Mouse (Mus musculus) limb, embryonic 10.5 days (tissue): ENCODE data around the gene Pgap3. TPM values are rescaled to one million over a fixed set of nuclear protein-coding genes. Genes with fewer than 3 reads are reported as not detected.

Experiments used
- DNase-seq: peaks from one replicate; pipeline ENCODE4 v3.0.0-alpha.2; 2017; ENCODE audit warnings: low spot score
- H3K27ac ChIP-seq: fragments of 300-500 bp; sonication (generic); 2 replicates; pipeline ENCODE4 v1.5.1; 2016; ENCODE audit warnings: mild to moderate bottlenecking
- H3K27me3 ChIP-seq: fragments of 300-500 bp; sonication (generic); 2 replicates; pipeline ENCODE4 v1.6.1; 2016; ENCODE audit warnings: low read depth, mild to moderate bottlenecking; ENCODE audit not compliant: poor library complexity, severe bottlenecking
- H3K36me3 ChIP-seq: fragments of 300-500 bp; sonication (generic); 2 replicates; pipeline ENCODE4 v1.6.1; 2016; ENCODE audit warnings: mild to moderate bottlenecking, moderate library complexity
- H3K4me1 ChIP-seq: fragments of 300-500 bp; sonication (generic); 2 replicates; pipeline ENCODE4 v1.6.1; 2016
- H3K4me3 ChIP-seq: fragments of 300-500 bp; sonication (generic); 2 replicates; pipeline ENCODE4 v1.5.1; 2016; ENCODE audit warnings: mild to moderate bottlenecking, moderate library complexity
- H3K9me3 ChIP-seq: fragments of 300-500 bp; sonication (generic); replicated peaks from 2 replicates; pipeline ENCODE4 v1.6.1; 2016; ENCODE audit warnings: mild to moderate bottlenecking
- WGBS: fragments of 180-500 bp; shearing (Covaris S2); methylation state at CpG from one replicate; pipeline ENCODE4 v1.1.7; 2016; 5-methylcytosine and 5-hydroxymethylcytosine counted together
- polyA plus RNA-seq: library from polyadenylated mRNA; unstranded; fragments of >200 nt; fragmentation: Nextera tagmentation; extraction: Ambion mirVana; gene quantifications from 2 replicates; pipeline ENCODE4 v1.2.1, GENCODE M21; 2016

Pgap3 gene
- polyA plus RNA-seq, 1 experiment from 2014 or later = 10.5 TPM

GRCm38 (mm10) chr11:98356625-98357394, 43.5 kb downstream of the Pgap3 start:
- no peak for DNase-seq
- Histone ChIP-seq H3K36me3 (peaks cover 5% of the 10 kb centered on the region; the same call in 1 of the 2 replicates), H3K4me3 (no peak overlapping the region), H3K4me1 (peaks cover 52% of the 10 kb centered on the region), H3K9me3 (no peaks in the 10 kb centered on the region), H3K27ac (0 out of 2 replicates have a peak overlapping the region, but pooled peaks have one; percentile 90), H3K27me3 (peaks cover 45% of the 10 kb centered on the region)
- 78% methylated on average over 7 of the region's 7 CpGs for WGBS

GRCm38 (mm10) chr11:98355732-98356299, 44.5 kb downstream of the Pgap3 start:
- 13% methylated on average over 6 of the region's 6 CpGs for WGBS
- no peak overlapping the region for H3K27ac ChIP-seq
- no peak overlapping the region for H3K4me3 ChIP-seq
- peaks cover 44% of the 10 kb centered on the region for H3K4me1 ChIP-seq
- H3K36me3 ChIP-seq = no peaks in the 10 kb centered on the region
- peaks cover 55% of the 10 kb centered on the region for H3K27me3 ChIP-seq
- no peaks in the 10 kb centered on the region for H3K9me3 ChIP-seq
- no peak for DNase-seq

GRCm38 (mm10) chr11:98354445-98354844, 45.8 kb downstream of the Pgap3 start:
- 65% methylated on average over 14 of the region's 14 CpGs for WGBS
- no peak for DNase-seq
- Histone ChIP-seq H3K4me1 (peaks cover 36% of the 10 kb centered on the region), H3K27ac (no peak overlapping the region), H3K4me3 (no peak overlapping the region), H3K27me3 (peaks cover 69% of the 10 kb centered on the region), H3K36me3 (no peaks in the 10 kb centered on the region), H3K9me3 (no peaks in the 10 kb centered on the region)

- peaks cover 76% of the 10 kb centered on the region for H3K27me3 ChIP-seq
- H3K4me1 ChIP-seq = peaks cover 34% of the 10 kb centered on the region
- no peak overlapping the region for H3K4me3 ChIP-seq
- no peak overlapping the region for H3K27ac ChIP-seq
- H3K9me3 ChIP-seq = no peaks in the 10 kb centered on the region
- WGBS = 30% methylated on average over 8 of the region's 8 CpGs
- no peaks in the 10 kb centered on the region for H3K36me3 ChIP-seq
- no peak for DNase-seq
These were observed 46.6 kb downstream of the Pgap3 start for GRCm38 (mm10) chr11:98353651-98354211.

- WGBS = 74% methylated on average over 18 of the region's 18 CpGs
- H3K4me3 ChIP-seq = no peak overlapping the region
- no peaks in the 10 kb centered on the region for H3K36me3 ChIP-seq
- DNase-seq = no peak
- no peaks in the 10 kb centered on the region for H3K9me3 ChIP-seq
- H3K4me1 ChIP-seq = peaks cover 41% of the 10 kb centered on the region
- peaks cover 89% of the 10 kb centered on the region for H3K27me3 ChIP-seq
- no peak overlapping the region for H3K27ac ChIP-seq
These were observed 47.9 kb downstream of the Pgap3 start for GRCm38 (mm10) chr11:98352272-98352990.

- H3K27ac ChIP-seq = no peak overlapping the region
- peaks cover 17% of the 10 kb centered on the region for H3K4me1 ChIP-seq
- H3K27me3 ChIP-seq = peaks cover 99% of the 10 kb centered on the region
- H3K9me3 ChIP-seq = no peaks in the 10 kb centered on the region
- DNase-seq = no peak
- 1% methylated on average over 9 of the region's 9 CpGs for WGBS
- H3K4me3 ChIP-seq = peak overlapping the region; percentile 52
- H3K36me3 ChIP-seq = no peaks in the 10 kb centered on the region
These were observed 51.0 kb downstream of the Pgap3 start for GRCm38 (mm10) chr11:98349308-98349707.

GRCm38 (mm10) chr11:98348083-98348961, 52.0 kb downstream of the Pgap3 start, which contains the start of gene Ppp1r1b:
Ppp1r1b (plus strand) TSS chr11:98348404.
- 0 out of 2 replicates have a peak within 1 kb of the TSS, but pooled peaks have one; percentile 3 for H3K27ac ChIP-seq
- peak; percentile 58 for DNase-seq
- 1% methylated on average over 55 of the region's 55 CpGs for WGBS

GRCm38 (mm10) chr11:98347385-98348082, 52.8 kb downstream of the Pgap3 start:
- Histone ChIP-seq H3K36me3 (no peaks in the 10 kb centered on the region), H3K9me3 (no peaks in the 10 kb centered on the region), H3K4me3 (peak overlapping the region; percentile 52), H3K27me3 (peaks cover 98% of the 10 kb centered on the region), H3K4me1 (peaks cover 20% of the 10 kb centered on the region), H3K27ac (no peak overlapping the region)
- DNase-seq = no peak
- WGBS = 2% methylated on average over 11 of the region's 12 CpGs

More at GRCm38 (mm10) chr11:98348083-98348961, 52.0 kb downstream of the Pgap3 start, which contains the start of gene Ppp1r1b:
- Histone ChIP-seq H3K4me3 (peak within 1 kb of the TSS; percentile 52), H3K9me3 (no peaks in the 10 kb centered on the region), H3K27me3 (peaks cover 99% of the 10 kb centered on the region), H3K4me1 (peaks cover 17% of the 10 kb centered on the region), H3K36me3 (no peaks in the 10 kb centered on the region)

- H3K9me3 ChIP-seq = no peaks in the 10 kb centered on the region
- no peak overlapping the region for H3K4me3 ChIP-seq
- H3K36me3 ChIP-seq = no peaks in the 10 kb centered on the region
- H3K27me3 ChIP-seq = peaks cover 98% of the 10 kb centered on the region
- no peak overlapping the region for H3K27ac ChIP-seq
- WGBS = 11% methylated on average over 9 of the region's 9 CpGs
- peaks cover 27% of the 10 kb centered on the region for H3K4me1 ChIP-seq
- no peak for DNase-seq
These were observed 54.1 kb downstream of the Pgap3 start for GRCm38 (mm10) chr11:98346168-98346567.

- Histone ChIP-seq H3K4me3 (0 out of 2 replicates have a peak overlapping the region, but pooled peaks have one; percentile 18), H3K4me1 (peaks cover 27% of the 10 kb centered on the region)
These were observed 55.0 kb downstream of the Pgap3 start for GRCm38 (mm10) chr11:98345253-98345652.

More at GRCm38 (mm10) chr11:98345253-98345652, 55.0 kb downstream of the Pgap3 start:
- no peak overlapping the region for H3K27ac ChIP-seq
- H3K27me3 ChIP-seq = peaks cover 97% of the 10 kb centered on the region
- peak; percentile 89 for DNase-seq
- WGBS = 2% methylated on average over 14 of the region's 14 CpGs
- no peaks in the 10 kb centered on the region for H3K9me3 ChIP-seq
- no peaks in the 10 kb centered on the region for H3K36me3 ChIP-seq
